Mouse (Mus musculus) gastrocnemius, adult 8-10 months (tissue): ENCODE measurements around the gene Klf7. TPM values are rescaled to one million over a fixed set of nuclear protein-coding genes. Genes with fewer than 3 reads are reported as not detected.
"Not testable (repeated sequence)": the region's sequence is repeated elsewhere in the genome, so short reads cannot be mapped to it uniquely, and the experiment has no call there.

Experiments used
- DNase-seq, 2 experiments: peaks; one replicate each; pipeline ENCODE4 v3.0.0; 2022; ENCODE audit warnings: low spot score in 2 of 2
- total RNA-seq, 4 experiments: library from RNA; stranded (reverse); gene quantifications; 2 replicates each; pipeline ENCODE4 v1.2.4; 2022

The Klf7 gene
- 1 to 10 TPM; 4.6 to 7.0 (median 5.4) TPM for total RNA-seq

- DNase-seq, result peak; percentile 97 to 99
Measured at GRCm38 (mm10) chr1:64121559-64122465, at the start of gene Klf7. Gene Klf7, minus strand, starts transcription at chr1:64122282.

DNA sequence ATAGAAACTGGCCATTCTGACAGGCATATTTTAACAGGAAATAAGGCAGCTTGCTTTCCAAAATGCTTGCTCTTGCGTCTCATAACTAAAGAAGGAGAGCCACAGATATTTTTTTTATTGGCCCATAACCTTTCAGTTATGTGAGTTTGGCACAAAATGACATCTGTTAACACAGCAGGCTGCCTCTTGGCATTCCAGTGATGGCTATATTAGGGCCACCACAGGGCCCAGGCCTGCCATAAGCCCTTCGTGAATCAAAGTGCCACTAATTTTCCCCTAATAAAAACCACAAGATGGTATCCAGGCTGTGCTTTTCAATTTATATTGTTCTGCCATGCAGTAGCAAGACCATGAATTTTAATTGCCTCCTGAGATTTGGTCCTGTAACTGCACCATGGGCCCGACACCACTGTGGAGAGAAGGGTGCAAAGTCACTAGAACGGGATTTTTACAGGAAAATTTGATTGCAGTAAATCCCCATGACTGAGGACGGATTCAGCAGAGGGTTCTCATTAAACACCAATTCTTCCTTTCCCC is 42.5 kb upstream of the Klf7 start:
- DNase-seq, result no peak

GRCm38 (mm10) chr1:64158766-64159165 is 36.7 kb upstream of the Klf7 start:
- DNase-seq, result no peak

- no peak for DNase-seq
Measured at GRCm38 (mm10) chr1:64149185-64149584, 27.1 kb upstream of the Klf7 start.

DNA sequence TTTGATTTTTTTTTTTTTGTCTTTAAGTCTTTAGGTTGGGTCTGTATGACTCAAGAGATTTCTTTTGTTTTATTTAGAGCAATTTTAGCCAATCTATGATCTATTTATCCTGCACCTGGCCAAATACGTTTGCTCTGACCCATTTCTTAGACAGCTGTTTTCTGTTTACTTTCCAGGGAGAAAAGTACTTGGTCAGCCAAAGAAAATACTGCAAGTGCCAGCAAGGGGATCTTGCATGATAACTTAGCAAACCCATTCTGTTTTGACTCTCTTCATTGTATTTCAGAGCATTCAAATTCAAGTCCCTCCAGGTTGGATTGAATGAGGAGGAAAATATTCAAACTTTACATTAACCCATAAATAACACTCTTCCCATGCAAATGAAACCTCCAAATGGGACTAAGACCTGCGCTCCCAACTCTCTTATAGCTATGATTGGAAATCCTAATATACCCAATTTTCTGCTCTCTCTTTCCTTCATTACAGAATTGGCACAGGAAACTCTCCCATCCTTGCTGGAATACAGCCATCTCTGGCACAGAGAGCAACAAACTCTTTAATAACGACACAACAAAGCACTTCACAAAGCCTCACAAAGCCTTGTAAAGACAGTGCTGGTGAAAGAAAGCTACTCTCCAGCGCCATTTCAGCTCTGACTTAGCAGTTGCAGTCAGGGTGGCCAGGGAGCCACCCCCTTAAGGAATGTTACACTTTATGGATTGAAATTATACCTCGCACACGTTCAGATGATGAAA is 20.8 kb upstream of the Klf7 start:
- no peak for DNase-seq

- DNase-seq, result no peak
Measured at GRCm38 (mm10) chr1:64134439-64134838, 12.4 kb upstream of the Klf7 start.

GRCm38 (mm10) chr1:64126822-64127221 is 4.7 kb upstream of the Klf7 start:
- no peak for DNase-seq

- DNase-seq, result no peak
Measured at GRCm38 (mm10) chr1:64122466-64122830, 366 bp upstream of the Klf7 start.

- peak; percentile 16 to 19 for DNase-seq
Measured at GRCm38 (mm10) chr1:64120811-64121515, 1.1 kb downstream of the Klf7 start.

DNA sequence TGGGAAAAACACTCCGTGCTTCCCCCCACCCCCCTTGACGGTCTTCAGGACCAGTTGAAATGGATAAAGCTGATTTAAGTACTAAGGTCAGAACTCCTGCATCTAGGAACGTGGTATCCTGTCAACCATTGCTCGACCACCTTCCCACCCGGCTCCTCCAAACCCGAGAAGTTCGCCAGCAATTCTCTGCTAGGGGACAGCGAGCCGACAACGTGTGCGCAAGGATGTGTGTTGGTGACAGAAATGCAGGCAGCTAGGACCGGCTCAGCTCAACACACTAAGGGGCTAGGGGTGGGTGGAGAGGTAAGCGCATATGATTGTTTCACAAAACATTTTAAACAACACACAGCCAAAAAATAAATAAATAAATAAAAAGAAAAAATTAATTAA is 1.7 kb downstream of the Klf7 start:
- no peak for DNase-seq

DNA sequence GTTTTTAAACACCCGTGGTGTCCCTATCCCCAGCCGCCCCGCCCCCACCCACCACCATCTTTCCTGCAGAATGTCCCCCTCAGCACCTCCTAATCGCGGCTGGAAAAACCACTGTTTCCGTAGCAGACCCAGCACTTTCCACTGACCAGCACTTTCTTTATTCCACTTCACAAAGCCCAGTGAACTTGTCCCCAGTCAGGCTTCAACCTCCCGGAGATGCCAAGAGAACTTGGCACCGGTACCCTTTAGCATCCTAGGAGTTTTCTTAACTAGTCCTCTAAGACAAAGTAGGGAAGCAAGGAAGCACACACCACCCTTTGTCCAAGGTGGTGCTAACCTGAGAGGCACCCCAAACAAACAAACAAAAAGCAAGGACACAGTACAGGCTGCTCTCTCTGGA is 2.2 kb downstream of the Klf7 start:
- DNase-seq, result peak; percentile 8 to 12

GRCm38 (mm10) chr1:64119358-64119794 is 2.7 kb downstream of the Klf7 start:
- DNase-seq, result peak; percentile 10 to 14

GRCm38 (mm10) chr1:64118285-64119170 is 3.6 kb downstream of the Klf7 start:
- DNase-seq, result no peak

- DNase-seq, result no peak
Measured at GRCm38 (mm10) chr1:64117478-64118284, 4.4 kb downstream of the Klf7 start.

DNA sequence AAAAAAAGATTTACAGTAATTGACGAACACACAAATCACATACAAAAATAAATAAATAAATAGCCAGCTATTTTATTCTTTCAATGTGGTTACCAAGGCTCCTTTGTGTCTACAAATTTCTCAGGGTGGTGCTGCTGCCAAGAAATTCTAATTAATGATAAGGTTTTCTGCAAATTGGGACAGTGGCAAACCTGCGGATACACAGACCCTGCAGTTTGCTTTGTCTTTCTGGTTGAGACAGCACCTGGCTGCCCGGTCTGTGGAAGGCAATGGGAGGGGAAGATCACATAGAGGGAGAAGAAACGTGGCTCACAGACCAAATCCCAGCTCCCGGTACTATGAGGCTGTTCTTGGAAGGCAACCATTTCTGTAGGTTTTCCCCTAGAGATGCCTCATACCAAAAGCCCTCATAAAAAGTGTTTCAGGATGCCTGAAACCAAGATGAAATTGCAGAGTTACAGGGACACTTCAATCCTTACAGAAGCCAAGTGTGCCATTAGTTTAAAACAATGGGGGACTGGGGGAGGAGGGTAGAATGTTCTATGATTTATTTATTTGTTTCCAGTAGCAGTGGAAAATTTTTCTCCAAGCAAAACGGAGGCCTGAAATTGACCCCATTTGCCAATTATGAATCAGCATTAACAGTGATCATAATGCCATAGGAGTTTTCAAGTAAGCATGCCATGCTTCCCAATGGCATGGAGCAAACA is 5.2 kb downstream of the Klf7 start:
- DNase-seq, result no peak

GRCm38 (mm10) chr1:64114579-64114978 is 7.5 kb downstream of the Klf7 start:
- no peak for DNase-seq

- not testable (repeated sequence) for DNase-seq
Measured at GRCm38 (mm10) chr1:64108653-64109052, 13.4 kb downstream of the Klf7 start.

GRCm38 (mm10) chr1:64107526-64107925 is 14.6 kb downstream of the Klf7 start:
- no peak for DNase-seq

DNA sequence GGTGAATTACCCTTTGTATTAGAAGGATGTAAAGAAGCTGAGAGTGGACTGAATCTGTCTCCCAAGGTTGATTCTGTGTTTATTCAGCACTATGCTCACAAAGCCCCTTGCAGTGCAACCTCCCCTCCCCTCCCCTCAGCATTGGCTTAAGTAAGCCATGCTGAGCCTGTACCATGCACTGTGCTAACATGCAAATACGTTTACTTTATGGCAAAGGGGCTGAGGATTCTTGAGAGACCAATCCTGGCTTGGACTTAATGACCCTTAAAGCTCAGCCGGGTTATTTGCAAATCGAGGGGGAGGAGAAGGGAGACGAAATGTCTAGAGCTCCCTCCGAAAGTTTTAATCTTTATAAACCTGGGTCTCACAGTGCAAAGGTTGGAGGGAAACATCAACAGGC is 16.0 kb downstream of the Klf7 start:
- no peak for DNase-seq
